Mouse (Mus musculus) bone marrow, adult 2 months (tissue): ENCODE measurements around the gene Wdpcp. TPM values are rescaled to one million over a fixed set of nuclear protein-coding genes. Genes with fewer than 3 reads are reported as not detected.

Experiments used
- H3K27ac ChIP-seq: fragments of 200-500 bp; 2 replicates; pipeline ENCODE4 v1.5.1; 2012; ENCODE audit warnings: low read depth, mild to moderate bottlenecking, control low read depth, inconsistent platforms, low read length; ENCODE audit not compliant: control insufficient read depth, poor library complexity, insufficient read depth
- H3K4me1 ChIP-seq: fragments of 200-500 bp; 2 replicates; pipeline ENCODE4 v1.6.1; 2011; ENCODE audit warnings: low read length; ENCODE audit not compliant: control insufficient read depth, insufficient read depth
- H3K4me3 ChIP-seq: fragments of 200-500 bp; replicated peaks from 2 replicates; pipeline ENCODE3; 2011; ENCODE audit warnings: mild to moderate bottlenecking, low read depth, low read length, control low read depth; ENCODE audit not compliant: control insufficient read depth
- CTCF ChIP-seq: fragments of 200-500 bp; IDR thresholded peaks from 2 replicates; pipeline ENCODE4 v1.5.1; 2011; ENCODE audit warnings: low read length, control low read depth; ENCODE audit not compliant: control insufficient read depth, insufficient read depth
- POLR2A ChIP-seq: fragments of 200-500 bp; IDR thresholded peaks from 2 replicates; pipeline ENCODE4 v1.6.1; 2011; ENCODE audit warnings: low read depth, mild to moderate bottlenecking, control low read depth, low read length, borderline replicate concordance; ENCODE audit not compliant: control insufficient read depth
- WGBS: fragments of 180-500 bp; shearing (Covaris S2); methylation state at CpG from one replicate; pipeline ENCODE4 v1.1.7; 2018; 5-methylcytosine and 5-hydroxymethylcytosine counted together
- polyA plus RNA-seq: library from polyadenylated mRNA; stranded (reverse); fragments of >200 nt; gene quantifications from 2 replicates; pipeline ENCODE4 v1.2.4, GENCODE M21; 2011; ENCODE audit warnings: low replicate concordance; ENCODE audit not compliant: missing spikeins, insufficient read depth, insufficient read length

The Wdpcp gene
- polyA plus RNA-seq, 1 experiment: 1.6 TPM

DNA sequence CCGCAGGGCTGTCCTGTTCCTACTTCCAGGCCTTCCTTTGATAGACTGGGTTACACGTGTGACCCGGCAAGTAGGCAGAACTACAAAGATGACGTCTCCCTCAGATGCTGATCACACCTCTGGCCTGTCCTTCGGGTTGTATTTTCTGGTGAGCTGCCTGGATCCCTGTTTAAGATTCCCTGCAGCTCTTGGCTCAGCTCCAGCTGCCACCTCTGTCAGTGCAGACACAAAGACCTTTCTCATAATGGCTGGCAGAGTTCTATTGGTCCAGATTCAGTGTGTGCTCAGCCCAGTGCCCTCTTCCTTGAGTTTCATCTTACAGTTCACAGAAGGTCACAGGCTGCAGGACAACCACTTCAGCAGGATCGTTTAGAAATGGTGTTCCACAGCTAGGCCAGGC is 292.0 kb downstream of the Wdpcp start:
- Histone ChIP-seq H3K27ac (no peak overlapping the region), H3K4me3 (no peak overlapping the region), H3K4me1 (no peaks in the 10 kb centered on the region)
- TF ChIP-seq POLR2A (no peak), CTCF (no peak)
- 82% methylated on average over 6 of the region's 6 CpGs for WGBS

DNA sequence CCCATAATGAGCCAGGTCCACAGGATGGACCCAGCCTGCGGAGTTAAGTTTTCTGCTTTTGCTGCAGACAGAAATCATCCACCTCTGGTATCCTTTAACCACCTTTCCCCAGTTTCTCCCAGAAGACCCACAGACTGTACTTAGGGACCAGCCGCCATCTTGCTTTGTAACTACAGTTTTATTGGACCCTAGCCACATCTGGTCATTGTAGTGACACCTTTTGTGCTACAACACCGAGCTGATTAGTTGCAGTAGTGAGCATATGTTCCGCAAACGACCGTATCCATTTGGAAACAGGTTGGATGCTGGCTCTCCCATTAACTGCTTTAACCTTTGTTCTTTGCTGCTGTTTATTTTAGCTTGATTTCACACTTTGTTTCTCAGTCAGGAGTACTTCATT is 292.5 kb downstream of the Wdpcp start:
- no peaks in the 10 kb centered on the region for H3K4me1 ChIP-seq
- TF ChIP-seq POLR2A: no peak
- TF ChIP-seq CTCF: no peak
- H3K4me3 ChIP-seq: no peak overlapping the region
- no peak overlapping the region for H3K27ac ChIP-seq
- WGBS: 75% methylated on average over 6 of the region's 6 CpGs

DNA sequence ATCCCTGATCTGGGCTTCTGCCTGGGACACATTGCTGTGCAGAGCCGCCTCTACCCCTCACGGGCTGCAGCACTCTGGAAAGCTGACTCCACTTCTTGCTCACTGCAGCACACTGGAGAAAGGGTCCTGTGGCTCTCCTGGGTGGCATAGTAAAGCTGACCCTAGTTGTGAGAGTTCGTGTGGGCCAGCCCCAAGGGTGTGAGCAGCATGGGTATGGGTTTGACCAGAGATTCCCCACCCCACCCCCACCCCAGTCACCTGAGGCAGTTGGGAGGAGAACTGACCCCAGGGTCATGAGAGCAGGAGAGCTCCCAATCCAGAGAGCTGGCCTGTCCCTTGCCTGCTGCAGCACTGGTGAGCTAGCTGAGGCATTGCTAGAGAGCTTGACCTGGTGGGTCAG is 296.6 kb downstream of the Wdpcp start:
- WGBS: 75% methylated on average over 3 of the region's 3 CpGs
- H3K4me1 ChIP-seq: no peaks in the 10 kb centered on the region
- TF ChIP-seq CTCF (no peak), POLR2A (no peak)
- no peak overlapping the region for H3K27ac ChIP-seq
- H3K4me3 ChIP-seq: no peak overlapping the region

DNA sequence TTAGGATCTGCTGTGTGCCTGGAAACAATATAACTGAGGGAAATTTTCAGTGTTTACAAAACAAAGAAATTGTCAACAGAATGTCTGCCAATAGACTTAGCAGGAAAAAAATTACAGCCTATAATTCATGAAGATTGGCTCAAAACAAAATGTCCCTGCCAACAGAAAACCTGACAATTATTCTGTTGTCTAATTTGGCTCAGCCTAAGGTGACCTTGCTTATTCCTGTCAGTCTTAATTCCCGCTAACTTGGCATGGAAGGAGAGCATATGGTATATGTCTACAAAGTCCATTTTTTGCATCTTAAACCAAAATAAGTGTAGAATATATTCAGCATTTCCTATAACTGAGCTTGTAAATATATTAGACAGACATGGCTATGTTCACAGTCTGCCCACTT is 298.8 kb downstream of the Wdpcp start:
- 88% methylated on average over 1 of the region's 1 CpGs for WGBS
- Histone ChIP-seq H3K27ac (no peak overlapping the region), H3K4me3 (no peak overlapping the region), H3K4me1 (no peaks in the 10 kb centered on the region)
- TF ChIP-seq CTCF (no peak), POLR2A (no peak)

DNA sequence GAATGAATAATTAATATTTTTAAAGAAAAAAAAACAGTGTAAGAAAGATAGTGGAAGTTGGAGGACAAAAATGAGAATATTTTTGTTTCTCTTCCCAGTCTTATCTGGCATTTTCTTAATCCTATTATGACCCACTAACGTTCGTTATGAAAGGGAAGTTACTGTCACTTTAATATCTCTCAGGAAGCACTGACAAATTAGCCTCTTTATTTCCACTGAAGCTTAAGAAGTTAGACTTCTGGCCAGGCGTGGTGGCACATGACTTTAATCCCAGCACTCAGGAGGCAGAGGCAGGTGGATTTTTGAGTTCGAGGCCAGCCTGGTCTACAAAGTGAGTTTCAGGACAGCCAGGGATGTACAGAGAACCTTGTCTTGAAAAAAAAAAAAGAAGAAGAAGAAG is 299.7 kb downstream of the Wdpcp start:
- 39% methylated on average over 4 of the region's 4 CpGs for WGBS
- H3K27ac ChIP-seq: no peak overlapping the region
- no peaks in the 10 kb centered on the region for H3K4me1 ChIP-seq
- H3K4me3 ChIP-seq: no peak overlapping the region
- TF ChIP-seq CTCF (no peak), POLR2A (no peak)

DNA sequence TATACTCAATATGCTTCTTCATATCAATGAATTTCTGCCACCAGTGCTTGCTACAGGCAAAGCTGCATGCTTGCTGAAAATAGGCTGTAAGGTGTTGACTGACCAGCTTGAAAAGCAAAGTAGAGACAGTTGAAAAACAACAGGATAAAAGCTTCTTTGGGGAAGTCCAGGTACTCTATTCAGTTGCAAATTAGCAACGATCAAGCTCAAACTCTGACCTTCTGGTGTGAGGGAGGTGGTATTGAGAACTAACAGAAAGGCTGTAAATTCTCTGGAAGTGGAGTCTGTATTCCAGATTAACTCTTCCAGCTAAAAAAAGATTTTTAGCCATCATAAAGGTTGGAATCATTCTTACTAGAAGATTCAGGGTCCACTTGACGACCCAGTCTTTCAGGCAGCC is 303.0 kb downstream of the Wdpcp start:
- H3K4me1 ChIP-seq: no peaks in the 10 kb centered on the region
- 80% methylated on average over 2 of the region's 2 CpGs for WGBS
- no peak for TF ChIP-seq CTCF
- no peak for TF ChIP-seq POLR2A
- no peak overlapping the region for H3K4me3 ChIP-seq
- no peak overlapping the region for H3K27ac ChIP-seq

DNA sequence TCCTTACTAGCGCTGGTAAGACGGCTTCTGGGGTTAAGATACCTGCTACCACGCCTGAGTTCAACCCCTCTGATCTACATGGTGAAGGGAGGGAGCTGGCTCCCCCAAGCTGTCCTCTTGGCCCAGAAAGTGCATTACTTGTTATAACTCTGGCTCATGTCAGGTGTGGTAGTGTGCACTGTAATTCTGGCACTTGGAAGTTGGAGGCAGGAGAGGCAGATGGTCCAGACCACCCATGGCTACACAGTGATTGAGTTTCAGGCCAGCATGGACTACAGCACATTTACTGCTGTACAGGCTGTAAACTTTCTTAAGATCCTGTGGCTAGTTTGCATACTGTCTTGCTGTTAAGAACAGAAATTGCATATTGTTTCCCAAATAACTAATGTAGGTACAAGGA is 322.7 kb downstream of the Wdpcp start:
- Histone ChIP-seq H3K4me3 (no peak overlapping the region), H3K27ac (no peak overlapping the region), H3K4me1 (no peaks in the 10 kb centered on the region)
- TF ChIP-seq CTCF (no peak), POLR2A (no peak)
- 78% methylated on average over 3 of the region's 3 CpGs for WGBS

DNA sequence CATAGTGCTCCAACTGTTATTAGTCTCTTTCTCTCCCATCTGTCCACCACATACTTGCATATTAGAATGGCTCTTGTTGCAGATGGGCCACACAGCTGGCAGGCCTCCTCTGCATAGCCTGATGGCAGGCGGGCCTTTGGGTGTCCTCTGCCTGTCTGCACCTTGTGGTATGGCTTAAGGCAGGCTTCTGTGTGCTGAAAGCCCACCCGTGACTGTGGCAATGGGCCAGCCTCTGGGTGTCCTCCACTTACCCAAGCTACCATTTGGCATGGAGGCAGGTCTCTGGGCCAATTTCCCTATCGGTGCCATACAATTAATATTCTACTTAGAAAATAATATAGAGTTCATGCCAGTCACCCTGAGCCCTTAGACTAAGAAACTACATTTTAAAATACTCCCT is 350.5 kb downstream of the Wdpcp start:
- 73% methylated on average over 3 of the region's 3 CpGs for WGBS
- no peak for TF ChIP-seq POLR2A
- no peak for TF ChIP-seq CTCF
- Histone ChIP-seq H3K4me1 (no peaks in the 10 kb centered on the region), H3K27ac (no peak overlapping the region), H3K4me3 (no peak overlapping the region)

Other genes starting within 250 kb of the Wdpcp start
- 23.7 and 30.5 TPM in 2 replicates for gene Ugp2, start 201.0 kb upstream of the Wdpcp start, polyA plus RNA-seq
- 27.2 and 70.4 TPM in 2 replicates for gene Mdh1, start 132 bp downstream of the Wdpcp start, polyA plus RNA-seq